Mouse (Mus musculus) heart, postnatal 0 days (tissue): ENCODE measurements around the gene Cyth3. TPM values are rescaled to one million over a fixed set of nuclear protein-coding genes. Genes with fewer than 3 reads are reported as not detected.

Experiments used
- ATAC-seq: fragments of 200-750 bp; cut with Nextera tagmentation; 2 replicates; pipeline ENCODE4 v1.8.0; 2017; ENCODE audit warnings: low read depth, moderate number of reproducible peaks, moderate library complexity; ENCODE audit not compliant: insufficient read depth
- DNase-seq: peaks from one replicate; pipeline ENCODE4 v3.0.0-alpha.2; 2016; ENCODE audit warnings: low spot score
- H3K27ac ChIP-seq: fragments of 300-500 bp; sonication (generic); 2 replicates; pipeline ENCODE4 v1.5.1; 2014; ENCODE audit warnings: low read depth, mild to moderate bottlenecking
- H3K27me3 ChIP-seq: fragments of 300-500 bp; sonication (generic); 2 replicates; pipeline ENCODE4 v1.6.1; 2014; ENCODE audit warnings: low read length, mixed read lengths; ENCODE audit not compliant: control insufficient read depth, insufficient read depth
- H3K36me3 ChIP-seq: fragments of 300-500 bp; sonication (generic); replicated peaks from 2 replicates; pipeline ENCODE4 v1.6.1; 2014; ENCODE audit warnings: low read length, mixed read lengths; ENCODE audit not compliant: control insufficient read depth, insufficient read depth
- H3K4me1 ChIP-seq: fragments of 300-500 bp; sonication (generic); 2 replicates; pipeline ENCODE4 v1.6.1; 2014; ENCODE audit warnings: antibody characterized with exemption; ENCODE audit not compliant: control insufficient read depth, insufficient read depth
- H3K4me2 ChIP-seq: fragments of 300-500 bp; sonication (generic); 2 replicates; pipeline ENCODE4 v1.6.1; 2014; ENCODE audit warnings: low read depth, mild to moderate bottlenecking, low read length, moderate library complexity
- H3K4me3 ChIP-seq: fragments of 300-500 bp; sonication (generic); 2 replicates; pipeline ENCODE4 v1.5.1; 2014; ENCODE audit warnings: low read depth, low read length
- H3K9ac ChIP-seq: fragments of 300-500 bp; sonication (generic); replicated peaks from 2 replicates; pipeline ENCODE4 v1.6.1; 2014; ENCODE audit warnings: low read depth, low read length, mixed read lengths
- H3K9me3 ChIP-seq: fragments of 300-500 bp; sonication (generic); replicated peaks from 2 replicates; pipeline ENCODE4 v1.6.1; 2016; ENCODE audit warnings: low read length; ENCODE audit not compliant: control insufficient read depth
- CTCF ChIP-seq: IDR thresholded peaks from 2 replicates; pipeline ENCODE4 v1.5.1; 2016; ENCODE audit warnings: antibody characterized with exemption, control low read depth, low read depth
- EP300 ChIP-seq: IDR thresholded peaks from 2 replicates; pipeline ENCODE4 v1.6.1; 2016; ENCODE audit warnings: antibody characterized with exemption, low read depth
- WGBS: fragments of 180-500 bp; shearing (Covaris S2); extraction: QIAGEN DNeasy Blood & Tissue Kit; methylation state at CpG from one replicate; pipeline ENCODE4 v1.1.7; 2014; 5-methylcytosine and 5-hydroxymethylcytosine counted together
- polyA plus RNA-seq: library from polyadenylated mRNA; unstranded; fragments of >200 nt; fragmentation: Nextera tagmentation; extraction: Ambion mirVana; gene quantifications from 2 replicates; pipeline ENCODE4 v1.2.1, GENCODE M21; 2015
- total RNA-seq: library from RNA; depleted of rRNA; stranded (reverse); fragments of >200 nt; gene quantifications from 2 replicates; pipeline ENCODE4 v1.2.3, GENCODE M21; 2014; ENCODE audit warnings: low replicate concordance; rRNA removed

Cyth3 gene
- total and polyA plus RNA-seq, 2 experiments from 2014 or later: 45.2 to 84.1 TPM

GRCm38 (mm10) chr5:143749630-143750208 lies 127.5 kb downstream of the Cyth3 start:
- no peaks in the 10 kb centered on the region for H3K27me3 ChIP-seq
- no peaks in the 10 kb centered on the region for H3K4me1 ChIP-seq
- no peak for ATAC-seq
- no peak overlapping the region for H3K27ac ChIP-seq
- H3K4me2 ChIP-seq: no peak overlapping the region
- no peak for TF ChIP-seq EP300
- TF ChIP-seq CTCF: no peak
- H3K9ac ChIP-seq: no peak overlapping the region
- no peak overlapping the region for H3K4me3 ChIP-seq
- no peak for DNase-seq
- no peaks in the 10 kb centered on the region for H3K9me3 ChIP-seq
- WGBS: 39% methylated on average over 2 of the region's 2 CpGs
- H3K36me3 ChIP-seq: no peaks in the 10 kb centered on the region

- Histone ChIP-seq H3K4me1 (no peaks in the 10 kb centered on the region), H3K9me3 (no peaks in the 10 kb centered on the region), H3K4me3 (no peak overlapping the region), H3K27me3 (no peaks in the 10 kb centered on the region), H3K27ac (no peak overlapping the region), H3K9ac (no peak overlapping the region), H3K36me3 (no peaks in the 10 kb centered on the region), H3K4me2 (no peak overlapping the region)
- DNase-seq: no peak
- TF ChIP-seq EP300 (no peak), CTCF (no peak)
- WGBS: 89% methylated on average over 9 of the region's 9 CpGs
- ATAC-seq: no peak
Measured at GRCm38 (mm10) chr5:143755529-143756141, 133.4 kb downstream of the Cyth3 start.

DNA sequence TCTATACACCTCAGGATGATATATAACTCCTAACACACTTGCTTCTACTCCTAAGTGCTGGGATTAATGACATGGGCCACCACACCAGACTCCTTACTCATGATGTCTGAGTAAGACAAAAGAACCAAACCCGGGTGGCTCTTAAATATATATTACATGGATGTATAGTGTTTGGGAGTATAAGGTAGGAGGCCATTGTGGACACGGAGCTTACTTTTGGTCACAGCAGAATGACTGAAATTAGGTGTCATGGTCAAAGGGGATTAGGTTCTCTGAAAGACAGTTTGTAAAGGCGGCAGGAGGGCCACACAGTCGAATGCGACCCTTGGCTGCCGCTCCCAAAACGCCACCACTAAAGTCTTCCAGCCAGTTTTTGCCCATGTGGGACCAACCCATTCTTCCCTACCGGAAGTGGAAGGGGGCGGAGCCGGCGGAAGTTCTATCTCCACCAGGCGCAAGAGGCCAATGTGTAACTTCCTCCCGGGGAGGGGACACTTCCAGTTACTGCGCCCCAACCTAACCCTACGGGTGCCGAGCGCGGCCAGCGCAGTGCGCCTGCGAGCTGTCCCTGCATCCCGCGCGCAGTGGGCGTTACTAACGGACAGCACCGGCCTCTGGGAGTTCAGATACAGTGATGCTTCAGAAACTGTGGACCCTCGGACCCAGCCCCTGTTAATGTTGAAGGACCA lies 135.7 kb downstream of the Cyth3 start:
- Histone ChIP-seq H3K4me3 (peak overlapping the region; percentile 51), H3K9ac (peak overlapping the region; percentile 35), H3K9me3 (no peaks in the 10 kb centered on the region), H3K4me2 (peak overlapping the region; percentile 68), H3K27me3 (no peaks in the 10 kb centered on the region), H3K4me1 (no peaks in the 10 kb centered on the region), H3K27ac (peak overlapping the region; percentile 55), H3K36me3 (no peaks in the 10 kb centered on the region)
- ATAC-seq (peak; percentile 97), DNase-seq (peak; percentile 83)
- WGBS: 23% methylated on average over 28 of the region's 28 CpGs
- TF ChIP-seq CTCF (no peak), EP300 (no peak)

- H3K4me1 ChIP-seq: no peaks in the 10 kb centered on the region
- H3K4me3 ChIP-seq: no peak overlapping the region
- no peak overlapping the region for H3K27ac ChIP-seq
- DNase-seq (no peak), ATAC-seq (no peak)
- no peak overlapping the region for H3K4me2 ChIP-seq
- H3K27me3 ChIP-seq: no peaks in the 10 kb centered on the region
- H3K9me3 ChIP-seq: no peaks in the 10 kb centered on the region
- TF ChIP-seq CTCF: no peak
- no peak for TF ChIP-seq EP300
- H3K36me3 ChIP-seq: no peaks in the 10 kb centered on the region
- no peak overlapping the region for H3K9ac ChIP-seq
- 81% methylated on average over 8 of the region's 8 CpGs for WGBS
Measured at GRCm38 (mm10) chr5:143759554-143759953, 137.3 kb downstream of the Cyth3 start.

Other genes with a start within 250 kb of the Cyth3 start
- 126 and 128 TPM in 2 replicates for gene Kdelr2, start 218.6 kb upstream of the Cyth3 start, total RNA-seq
- 154 and 170 TPM in 2 replicates for gene Kdelr2, start 218.6 kb upstream of the Cyth3 start, polyA plus RNA-seq
- 11.3 and 12.8 TPM in 2 replicates for gene Daglb, start 157.9 kb upstream of the Cyth3 start, total RNA-seq
- 7.9 and 8.0 TPM in 2 replicates for gene Daglb, start 157.9 kb upstream of the Cyth3 start, polyA plus RNA-seq
- gene Rac1, start 94.4 kb upstream of the Cyth3 start, total RNA-seq: 135 and 194 TPM in 2 replicates
- gene Rac1, start 94.4 kb upstream of the Cyth3 start, polyA plus RNA-seq: 241 and 249 TPM in 2 replicates
- 6.0 and 8.3 TPM in 2 replicates for gene Usp42, start 109.8 kb downstream of the Cyth3 start, total RNA-seq
- gene Usp42, start 109.8 kb downstream of the Cyth3 start, polyA plus RNA-seq: 5.1 and 5.6 TPM in 2 replicates
- 18.7 and 21.6 TPM in 2 replicates for gene Eif2ak1, start 195.3 kb downstream of the Cyth3 start, total RNA-seq
- 18.3 and 18.4 TPM in 2 replicates for gene Eif2ak1, start 195.3 kb downstream of the Cyth3 start, polyA plus RNA-seq